Mouse (Mus musculus): ENCODE measurements around the gene Smarcd3. TPM values are rescaled to one million over a fixed set of nuclear protein-coding genes. Genes with fewer than 3 reads are reported as not detected.

Gene Smarcd3
- polyA plus RNA-seq (2016; fragmentation: Nextera tagmentation; extraction: Ambion mirVana) = 22.2 and 24.8 TPM in 2 replicates

DNA sequence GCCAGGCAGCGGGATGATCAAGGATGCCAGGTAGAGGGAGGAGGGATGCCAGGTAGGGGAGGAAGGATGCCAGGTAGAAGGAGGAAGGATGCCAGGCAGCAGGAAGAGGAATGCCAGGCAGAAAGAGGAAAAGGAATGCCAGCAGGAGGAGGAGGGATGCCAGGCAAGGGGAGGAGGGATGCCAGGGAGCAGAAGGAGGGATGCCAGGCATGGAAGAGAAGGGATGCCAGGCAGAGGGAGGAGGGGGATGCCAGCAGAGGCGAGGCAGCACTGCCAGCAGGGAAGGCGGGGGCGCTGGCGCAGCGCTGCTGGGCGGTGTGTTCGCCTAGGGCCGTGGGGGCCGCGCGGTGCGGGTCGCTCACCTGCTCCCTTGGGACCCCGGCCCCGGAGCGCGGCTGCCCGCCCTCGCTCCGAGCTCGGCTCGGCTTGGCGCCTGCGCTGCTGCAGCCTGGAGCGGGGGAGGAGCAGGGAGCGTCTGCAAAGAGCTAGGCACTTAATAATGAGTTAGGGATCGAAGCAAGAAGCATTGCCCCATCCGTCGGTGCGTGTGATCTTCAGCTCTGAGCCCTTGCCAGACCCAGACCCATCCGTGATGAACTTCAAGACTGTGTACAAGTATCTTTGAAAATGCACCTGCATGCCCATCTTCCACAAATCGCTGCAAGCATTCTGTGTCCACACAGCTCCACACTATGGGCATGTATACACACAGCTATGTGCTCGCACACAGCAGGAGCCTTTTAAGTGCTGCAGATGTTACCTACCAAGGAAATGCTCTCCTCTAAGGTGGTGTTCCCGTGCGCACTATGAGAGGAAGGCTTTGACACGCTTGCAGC, at the start of gene Smarcd3:
Smarcd3 (minus strand) TSS at position 426 of the 836 bp plus-strand sequence.
- WGBS = 3% methylated on average over 37 of the region's 37 CpGs
- H3K9me3 ChIP-seq = no peaks in the 10 kb centered on the region
- H3K4me1 ChIP-seq = peaks cover 21% of the 10 kb centered on the region
- H3K4me3 ChIP-seq = peak within 1 kb of the TSS; percentile 67
- DNase-seq (ENCODE audit: low spot score) = peak; percentile 79
- H3K27ac ChIP-seq (replicated peaks) = peak within 1 kb of the TSS; percentile 77
- peaks cover 60% of the 10 kb centered on the region for H3K27me3 ChIP-seq (replicated peaks; ENCODE audit: low read depth, poor library complexity, severe bottlenecking)
- no peaks in the 10 kb centered on the region for H3K36me3 ChIP-seq (replicated peaks)

DNA sequence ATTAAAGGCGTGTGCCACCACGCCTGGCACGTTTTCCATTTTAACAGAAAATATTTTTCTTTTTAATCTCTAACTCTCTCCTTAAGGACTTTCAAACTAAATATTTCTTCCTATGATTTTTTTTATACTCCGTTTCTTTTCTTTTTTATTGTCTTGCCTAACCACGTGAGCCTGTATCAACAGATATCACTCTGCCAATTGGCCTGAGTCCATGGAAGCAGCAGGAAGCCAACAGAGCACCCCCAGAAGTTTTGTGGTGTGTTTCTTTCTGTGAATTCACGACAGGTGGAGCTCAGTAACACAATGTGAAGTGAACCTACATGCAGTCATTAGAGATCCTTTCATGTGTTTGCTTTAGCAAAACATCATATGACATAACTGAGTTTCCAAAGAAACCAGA, 37.2 kb upstream of the Smarcd3 start:
- no peaks in the 10 kb centered on the region for H3K27me3 ChIP-seq (replicated peaks; ENCODE audit: low read depth, poor library complexity, severe bottlenecking)
- no peak overlapping the region for H3K4me3 ChIP-seq
- no peak for DNase-seq (ENCODE audit: low spot score)
- no peak overlapping the region for H3K27ac ChIP-seq (replicated peaks)
- H3K36me3 ChIP-seq (replicated peaks) = no peaks in the 10 kb centered on the region
- WGBS = 90% methylated on average over 6 of the region's 6 CpGs
- H3K4me1 ChIP-seq = peaks cover 6% of the 10 kb centered on the region; the same call in 1 of the 2 replicates
- no peaks in the 10 kb centered on the region for H3K9me3 ChIP-seq

DNA sequence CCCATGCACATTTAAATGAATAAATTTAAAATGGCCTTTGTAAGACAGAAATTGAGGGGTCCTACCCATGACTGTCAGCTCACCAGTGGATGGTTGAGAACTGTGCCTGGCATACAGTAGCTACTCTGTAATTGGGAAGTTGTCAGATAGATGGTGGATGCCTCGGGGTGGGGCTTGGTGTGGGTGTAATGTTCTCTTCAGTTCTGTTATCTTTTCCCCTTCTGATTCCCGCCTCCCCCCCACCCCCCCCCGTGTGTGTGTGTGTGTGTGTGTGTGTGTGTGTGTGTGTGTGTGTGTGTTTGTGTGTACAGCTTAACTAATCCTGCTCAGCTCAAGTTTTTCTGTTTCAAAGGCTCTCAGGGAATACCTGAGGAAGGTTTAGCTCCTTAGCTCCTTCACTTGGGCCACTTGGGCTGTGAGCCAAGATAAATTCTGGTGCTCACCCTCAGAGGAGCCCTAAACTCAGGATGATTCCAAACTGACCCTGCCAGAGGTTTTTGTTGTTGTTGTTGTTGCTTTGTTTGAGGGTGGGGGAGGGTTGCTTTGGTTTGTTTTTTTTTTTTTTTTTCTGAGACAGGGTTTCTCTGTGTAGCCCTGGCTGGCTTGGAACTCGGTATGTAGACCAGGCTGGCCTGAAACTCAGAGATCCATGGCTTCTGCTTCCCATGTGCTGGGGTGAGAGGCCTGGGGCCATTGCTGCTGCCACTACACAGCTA, 35.7 kb upstream of the Smarcd3 start:
- H3K4me3 ChIP-seq = no peak overlapping the region
- H3K27ac ChIP-seq (replicated peaks) = no peak overlapping the region
- H3K9me3 ChIP-seq = no peaks in the 10 kb centered on the region
- no peaks in the 10 kb centered on the region for H3K36me3 ChIP-seq (replicated peaks)
- WGBS = 83% methylated on average over 4 of the region's 4 CpGs
- no peaks in the 10 kb centered on the region for H3K27me3 ChIP-seq (replicated peaks; ENCODE audit: low read depth, poor library complexity, severe bottlenecking)
- DNase-seq (ENCODE audit: low spot score) = no peak
- H3K4me1 ChIP-seq = peaks cover 6% of the 10 kb centered on the region; the same call in 1 of the 2 replicates

DNA sequence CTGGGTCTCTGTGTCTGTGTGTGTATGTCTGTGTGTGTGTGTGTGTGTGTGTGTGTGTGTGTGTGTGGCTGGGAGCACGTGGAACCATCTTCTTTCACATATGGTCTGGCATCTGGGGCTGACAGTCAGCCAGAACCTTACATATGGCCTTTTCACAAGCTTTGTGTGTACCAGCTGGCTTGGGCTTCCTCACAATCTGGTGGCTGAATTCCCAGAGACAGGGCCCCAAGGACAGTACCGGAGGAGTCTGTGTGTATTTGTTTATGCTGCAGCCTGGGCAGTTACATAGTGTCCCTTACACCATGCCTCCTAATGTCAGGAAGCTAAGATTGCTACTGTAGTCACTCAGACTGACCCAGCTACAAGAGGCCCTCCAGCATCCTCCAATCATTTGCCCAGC, 32.9 kb upstream of the Smarcd3 start:
- 69% methylated on average over 2 of the region's 2 CpGs for WGBS
- Histone ChIP-seq H3K27ac (replicated peaks) (no peak overlapping the region), H3K27me3 (replicated peaks; ENCODE audit: low read depth, poor library complexity, severe bottlenecking) (peaks cover 8% of the 10 kb centered on the region), H3K4me1 (peaks cover 9% of the 10 kb centered on the region; the same call in 1 of the 2 replicates), H3K9me3 (no peaks in the 10 kb centered on the region), H3K4me3 (no peak overlapping the region), H3K36me3 (replicated peaks) (no peaks in the 10 kb centered on the region)
- no peak for DNase-seq (ENCODE audit: low spot score)

DNA sequence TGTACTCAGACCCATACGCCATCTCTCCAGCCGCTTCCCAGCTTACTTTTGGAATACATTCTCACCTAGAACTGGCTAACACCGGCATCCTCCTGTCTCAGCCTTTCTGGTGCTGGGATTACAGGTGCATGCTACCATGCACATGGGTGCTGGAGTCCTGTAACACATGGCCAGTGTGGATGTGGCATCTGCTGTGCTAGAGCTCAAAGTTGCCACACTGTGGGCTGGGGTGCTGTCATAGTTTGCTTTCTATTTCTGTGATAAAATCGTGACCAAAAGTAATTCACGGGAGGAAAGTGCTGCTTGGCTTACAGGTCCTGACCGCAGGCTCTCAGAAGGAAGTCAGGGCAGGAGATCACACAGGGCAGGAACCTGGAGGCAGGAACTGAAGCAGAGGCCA, 30.3 kb upstream of the Smarcd3 start:
- no peak overlapping the region for H3K4me3 ChIP-seq
- DNase-seq (ENCODE audit: low spot score) = no peak
- H3K27me3 ChIP-seq (replicated peaks; ENCODE audit: low read depth, poor library complexity, severe bottlenecking) = peaks cover 8% of the 10 kb centered on the region
- H3K9me3 ChIP-seq = no peaks in the 10 kb centered on the region
- H3K4me1 ChIP-seq = peaks cover 9% of the 10 kb centered on the region; the same call in 1 of the 2 replicates
- H3K36me3 ChIP-seq (replicated peaks) = no peaks in the 10 kb centered on the region
- H3K27ac ChIP-seq (replicated peaks) = no peak overlapping the region
- WGBS = 86% methylated on average over 6 of the region's 6 CpGs

DNA sequence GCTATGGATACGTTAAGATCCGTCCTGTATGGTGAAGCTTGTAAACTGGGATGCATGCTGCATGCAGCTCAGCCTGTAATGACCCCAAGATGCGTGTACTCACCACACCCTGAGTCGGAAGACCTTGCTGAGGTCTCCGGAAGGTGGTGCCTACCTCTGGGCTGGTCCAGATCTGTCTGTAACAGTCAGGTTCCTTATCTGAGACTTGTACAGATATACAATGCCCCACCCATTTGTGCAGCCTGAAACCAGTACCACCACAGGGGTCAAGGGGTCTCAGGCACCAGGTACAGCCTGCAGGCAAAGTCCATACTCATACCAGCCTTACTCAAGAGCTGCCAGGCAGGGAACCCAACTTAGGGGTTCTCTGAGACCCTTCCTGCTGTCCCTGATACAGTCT, 28.6 kb upstream of the Smarcd3 start:
- H3K36me3 ChIP-seq (replicated peaks) = no peaks in the 10 kb centered on the region
- H3K9me3 ChIP-seq = no peaks in the 10 kb centered on the region
- peaks cover 8% of the 10 kb centered on the region for H3K27me3 ChIP-seq (replicated peaks; ENCODE audit: low read depth, poor library complexity, severe bottlenecking)
- H3K4me1 ChIP-seq = peaks cover 9% of the 10 kb centered on the region; the same call in 1 of the 2 replicates
- H3K27ac ChIP-seq (replicated peaks) = no peak overlapping the region
- WGBS = 92% methylated on average over 5 of the region's 5 CpGs
- no peak overlapping the region for H3K4me3 ChIP-seq
- DNase-seq (ENCODE audit: low spot score) = no peak

DNA sequence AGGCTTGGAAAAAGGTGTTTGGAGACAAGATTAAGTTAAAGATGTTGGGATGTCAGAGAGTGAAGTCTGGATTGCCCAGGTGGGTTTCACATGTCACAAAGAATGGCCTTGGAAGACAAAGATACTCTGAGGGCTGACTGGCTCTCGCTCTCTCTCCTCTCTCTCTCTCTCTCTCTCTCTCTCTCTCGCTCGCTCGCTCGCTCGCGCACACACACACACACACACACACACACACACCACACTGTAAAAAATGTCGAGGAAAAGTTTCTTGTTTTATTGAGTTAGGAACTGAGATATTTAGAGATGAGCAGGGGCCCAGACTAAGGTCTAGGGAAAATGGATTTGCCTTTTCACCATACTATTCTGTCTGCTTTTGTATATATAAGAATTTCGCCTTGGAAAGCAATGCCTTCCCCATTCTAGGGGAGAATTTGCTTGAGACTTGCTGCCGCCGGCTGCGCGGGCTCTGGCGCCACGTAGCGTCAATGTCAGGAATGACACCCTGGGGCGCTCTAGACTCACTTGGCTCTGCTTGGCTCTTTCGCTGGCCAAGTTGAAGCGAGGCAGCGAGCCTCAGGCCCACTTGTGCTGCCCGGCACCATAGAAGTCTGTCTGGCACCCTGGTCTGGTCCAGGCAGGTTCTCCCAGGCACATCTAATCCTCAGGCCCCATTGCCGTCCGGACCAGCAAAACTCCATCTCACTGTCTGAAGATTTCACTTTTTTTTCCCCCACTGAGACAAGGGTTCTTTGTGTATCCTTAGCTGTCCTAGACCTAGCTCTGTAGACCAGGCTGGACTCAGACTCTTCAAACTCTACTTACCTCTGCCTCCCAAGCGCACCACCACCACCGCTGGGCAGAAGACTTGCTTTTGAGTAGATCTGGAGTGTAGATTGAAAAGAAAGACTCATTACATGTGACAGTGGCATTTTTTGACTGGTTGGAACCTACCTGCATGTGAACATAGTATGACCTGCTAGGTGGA, 27.8 kb upstream of the Smarcd3 start:
- WGBS = 32% methylated on average over 25 of the region's 25 CpGs
- H3K4me1 ChIP-seq = 0 out of 2 replicates have a peak, but pooled peaks cover 3% of the 10 kb centered on the region

DNA sequence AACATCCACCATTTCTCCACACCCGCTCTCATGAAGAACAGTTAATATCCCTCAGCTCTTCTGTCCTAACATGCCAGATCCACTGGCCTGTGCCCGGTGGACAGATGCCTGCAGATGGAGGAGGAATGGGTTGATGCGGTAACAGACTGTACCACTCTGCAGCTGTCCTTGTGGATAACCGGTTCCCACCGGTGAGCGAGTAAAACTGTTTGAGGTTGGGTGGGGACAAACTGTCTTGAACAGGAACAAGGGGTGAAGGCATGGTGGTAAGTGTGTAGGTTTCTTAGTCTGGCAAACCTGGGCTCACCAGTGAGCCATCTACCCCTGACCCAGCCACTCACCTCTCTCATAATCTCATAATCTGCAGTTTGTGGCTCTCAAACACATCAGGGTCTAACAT, 27.1 kb upstream of the Smarcd3 start:
- Histone ChIP-seq H3K4me1 (0 out of 2 replicates have a peak, but pooled peaks cover 3% of the 10 kb centered on the region), H3K27ac (replicated peaks) (no peak overlapping the region), H3K27me3 (replicated peaks; ENCODE audit: low read depth, poor library complexity, severe bottlenecking) (peaks cover 8% of the 10 kb centered on the region), H3K9me3 (no peaks in the 10 kb centered on the region), H3K4me3 (no peak overlapping the region), H3K36me3 (replicated peaks) (no peaks in the 10 kb centered on the region)
- DNase-seq (ENCODE audit: low spot score) = no peak
- 83% methylated on average over 6 of the region's 6 CpGs for WGBS

More for the DNA sequence above, 27.8 kb upstream of the Smarcd3 start:
- Histone ChIP-seq H3K27me3 (replicated peaks; ENCODE audit: low read depth, poor library complexity, severe bottlenecking) (peaks cover 8% of the 10 kb centered on the region), H3K27ac (replicated peaks) (no peak overlapping the region), H3K36me3 (replicated peaks) (no peaks in the 10 kb centered on the region), H3K4me3 (no peak overlapping the region), H3K9me3 (no peaks in the 10 kb centered on the region)
- DNase-seq (ENCODE audit: low spot score) = peak; percentile 88

DNA sequence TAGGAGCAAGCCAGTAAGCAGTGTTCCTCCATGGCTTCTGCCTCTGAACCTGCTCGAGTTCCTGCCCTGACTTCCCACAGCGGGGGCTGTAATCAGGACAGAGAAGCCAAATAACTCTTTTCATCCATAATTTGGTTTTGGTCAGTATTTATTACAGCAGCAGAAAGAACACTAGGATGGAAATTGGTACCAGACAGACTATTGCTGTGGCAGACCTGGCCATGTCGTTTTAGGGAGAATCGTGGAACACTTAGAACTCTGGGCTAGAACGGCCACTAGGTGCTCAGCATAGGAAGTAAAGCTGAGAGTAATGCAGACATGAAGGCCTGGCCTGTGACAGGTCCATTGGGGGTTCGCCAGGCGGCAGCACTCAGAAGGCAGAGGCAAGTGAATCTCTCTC, 25.5 kb upstream of the Smarcd3 start:
- H3K36me3 ChIP-seq (replicated peaks) = no peaks in the 10 kb centered on the region
- H3K4me1 ChIP-seq = 0 out of 2 replicates have a peak, but pooled peaks cover 3% of the 10 kb centered on the region
- no peak for DNase-seq (ENCODE audit: low spot score)
- 78% methylated on average over 7 of the region's 7 CpGs for WGBS
- no peaks in the 10 kb centered on the region for H3K9me3 ChIP-seq
- no peak overlapping the region for H3K4me3 ChIP-seq
- no peak overlapping the region for H3K27ac ChIP-seq (replicated peaks)
- H3K27me3 ChIP-seq (replicated peaks; ENCODE audit: low read depth, poor library complexity, severe bottlenecking) = peaks cover 8% of the 10 kb centered on the region

DNA sequence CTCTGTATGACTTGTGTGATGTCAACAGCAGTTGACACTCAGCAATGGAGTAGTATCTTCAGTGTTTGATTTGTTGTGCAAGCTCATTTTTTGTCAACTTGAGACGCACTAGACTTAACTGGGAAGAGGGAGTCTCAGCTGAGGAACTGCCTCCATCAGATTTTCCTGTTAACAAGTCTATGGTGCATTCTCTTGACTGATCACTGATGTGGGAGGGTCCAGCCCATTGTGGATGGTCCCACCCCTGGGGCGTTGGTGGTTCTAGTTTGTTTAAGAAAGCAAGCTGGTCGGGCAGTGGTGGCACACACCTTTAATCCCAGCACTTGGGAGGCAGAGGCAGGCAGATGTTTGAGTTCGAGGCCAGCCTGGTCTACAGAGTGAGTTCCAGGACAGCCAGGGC, 25.0 kb upstream of the Smarcd3 start:
- no peak overlapping the region for H3K27ac ChIP-seq (replicated peaks)
- no peak for DNase-seq (ENCODE audit: low spot score)
- 68% methylated on average over 4 of the region's 4 CpGs for WGBS
- no peaks in the 10 kb centered on the region for H3K9me3 ChIP-seq
- H3K4me1 ChIP-seq = 0 out of 2 replicates have a peak, but pooled peaks cover 3% of the 10 kb centered on the region
- H3K36me3 ChIP-seq (replicated peaks) = no peaks in the 10 kb centered on the region
- H3K4me3 ChIP-seq = no peak overlapping the region
- peaks cover 8% of the 10 kb centered on the region for H3K27me3 ChIP-seq (replicated peaks; ENCODE audit: low read depth, poor library complexity, severe bottlenecking)

DNA sequence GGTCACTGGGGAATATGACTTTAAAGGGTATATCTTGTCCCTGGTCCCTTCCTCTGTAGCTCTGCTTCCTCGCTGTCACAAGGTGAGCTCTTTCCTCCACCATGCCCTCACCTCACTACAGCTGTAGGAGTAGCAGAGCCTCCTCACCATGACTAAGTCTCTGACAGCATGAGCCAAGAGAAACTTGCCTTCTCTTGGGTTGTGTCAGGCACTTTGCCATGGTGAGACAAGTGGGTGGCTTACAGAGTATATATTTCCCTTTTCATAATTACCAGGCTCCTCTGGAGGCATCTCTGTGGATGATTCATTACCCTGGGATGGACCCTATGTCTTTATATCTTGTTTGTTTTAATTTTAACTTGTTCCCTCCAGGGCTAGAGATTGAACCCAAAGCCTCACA, 21.2 kb upstream of the Smarcd3 start:
- no peaks in the 10 kb centered on the region for H3K27me3 ChIP-seq (replicated peaks; ENCODE audit: low read depth, poor library complexity, severe bottlenecking)
- no peak overlapping the region for H3K27ac ChIP-seq (replicated peaks)
- WGBS = 90% methylated on average over 1 of the region's 1 CpGs
- H3K4me3 ChIP-seq = no peak overlapping the region
- no peaks in the 10 kb centered on the region for H3K9me3 ChIP-seq
- no peaks in the 10 kb centered on the region for H3K4me1 ChIP-seq
- no peaks in the 10 kb centered on the region for H3K36me3 ChIP-seq (replicated peaks)
- no peak for DNase-seq (ENCODE audit: low spot score)

DNA sequence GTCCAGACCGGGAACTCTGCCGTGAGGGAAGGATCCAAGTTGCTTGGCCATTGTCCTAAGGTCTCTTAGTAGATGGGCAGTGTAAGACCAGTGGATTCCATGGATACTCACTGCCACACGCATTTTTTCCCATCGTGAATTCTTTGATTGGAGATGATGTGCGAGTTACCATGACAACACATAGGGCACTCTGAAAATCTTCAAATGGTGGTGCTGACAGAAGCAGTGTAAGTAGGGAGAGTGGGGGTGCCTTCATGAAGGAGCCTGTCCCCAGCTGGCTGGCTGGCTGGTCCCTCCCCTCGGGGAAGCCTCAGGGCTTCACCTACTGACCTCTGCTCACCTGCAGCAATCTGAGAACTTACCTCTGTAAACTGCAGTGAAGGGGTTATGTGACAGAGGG, 14.9 kb upstream of the Smarcd3 start:
- WGBS = 78% methylated on average over 6 of the region's 6 CpGs

More for the DNA sequence above, 14.9 kb upstream of the Smarcd3 start:
- H3K4me3 ChIP-seq = no peak overlapping the region
- no peaks in the 10 kb centered on the region for H3K36me3 ChIP-seq (replicated peaks)
- no peaks in the 10 kb centered on the region for H3K9me3 ChIP-seq
- DNase-seq (ENCODE audit: low spot score) = no peak
- 0 out of 2 replicates have a peak, but pooled peaks cover 4% of the 10 kb centered on the region for H3K27me3 ChIP-seq (replicated peaks; ENCODE audit: low read depth, poor library complexity, severe bottlenecking)
- no peak overlapping the region; the same call in 1 of the 2 replicates for H3K27ac ChIP-seq (replicated peaks)
- peaks cover 15% of the 10 kb centered on the region for H3K4me1 ChIP-seq

Data from embryonic facial prominence, embryonic 10.5 days (tissue).